Mouse (Mus musculus) limb, embryonic 10.5 days (tissue): ENCODE results near the gene Mybpc1. TPM values are rescaled to one million over a fixed set of nuclear protein-coding genes. Genes with fewer than 3 reads are reported as not detected.
A peak's percentile ranks its signal among the peaks of the same experiment; 100 is the strongest.
"Not testable (repeated sequence)": the region's sequence is repeated elsewhere in the genome, so short reads cannot be mapped to it uniquely, and the experiment has no call there.

ENCODE experiments used
- DNase-seq: peaks from one replicate; pipeline ENCODE4 v3.0.0-alpha.2; 2017; ENCODE audit warnings: low spot score
- H3K27ac ChIP-seq: fragments of 300-500 bp; sonication (generic); 2 replicates; pipeline ENCODE4 v1.5.1; 2016; ENCODE audit warnings: mild to moderate bottlenecking
- H3K27me3 ChIP-seq: fragments of 300-500 bp; sonication (generic); 2 replicates; pipeline ENCODE4 v1.6.1; 2016; ENCODE audit warnings: low read depth, mild to moderate bottlenecking; ENCODE audit not compliant: poor library complexity, severe bottlenecking
- H3K36me3 ChIP-seq: fragments of 300-500 bp; sonication (generic); 2 replicates; pipeline ENCODE4 v1.6.1; 2016; ENCODE audit warnings: mild to moderate bottlenecking, moderate library complexity
- H3K4me1 ChIP-seq: fragments of 300-500 bp; sonication (generic); 2 replicates; pipeline ENCODE4 v1.6.1; 2016
- H3K4me3 ChIP-seq: fragments of 300-500 bp; sonication (generic); 2 replicates; pipeline ENCODE4 v1.5.1; 2016; ENCODE audit warnings: mild to moderate bottlenecking, moderate library complexity
- H3K9me3 ChIP-seq: fragments of 300-500 bp; sonication (generic); replicated peaks from 2 replicates; pipeline ENCODE4 v1.6.1; 2016; ENCODE audit warnings: mild to moderate bottlenecking
- WGBS: fragments of 180-500 bp; shearing (Covaris S2); methylation state at CpG from one replicate; pipeline ENCODE4 v1.1.7; 2016; 5-methylcytosine and 5-hydroxymethylcytosine counted together
- polyA plus RNA-seq: library from polyadenylated mRNA; unstranded; fragments of >200 nt; fragmentation: Nextera tagmentation; extraction: Ambion mirVana; gene quantifications from 2 replicates; pipeline ENCODE4 v1.2.1, GENCODE M21; 2016

The Mybpc1 gene
- polyA plus RNA-seq, 1 experiment from 2014 or later = 8.0 TPM

DNA sequence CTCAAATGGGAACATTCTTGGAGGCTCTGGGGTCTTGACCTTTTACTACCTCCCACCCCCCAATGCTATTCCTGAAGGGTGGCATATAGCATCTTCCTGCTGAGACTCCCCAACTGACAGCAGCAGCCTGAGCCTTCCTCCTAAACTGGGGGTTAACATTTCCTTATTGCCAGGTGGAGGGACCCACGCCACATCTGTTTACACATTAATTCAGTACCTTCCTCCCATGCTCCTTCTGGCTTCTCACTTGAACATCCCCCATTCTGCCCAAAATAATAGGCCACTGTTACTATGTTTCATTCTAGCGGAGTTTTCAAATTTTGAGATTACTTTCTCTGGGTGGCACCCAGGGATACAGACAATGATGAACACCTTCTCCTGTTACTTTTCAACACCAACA, 80.9 kb downstream of the Mybpc1 start:
- DNase-seq = no peak
- Histone ChIP-seq H3K4me3 (no peak overlapping the region), H3K4me1 (no peaks in the 10 kb centered on the region), H3K27me3 (no peaks in the 10 kb centered on the region), H3K27ac (no peak overlapping the region), H3K36me3 (no peaks in the 10 kb centered on the region), H3K9me3 (no peaks in the 10 kb centered on the region)
- 76% methylated on average over 2 of the region's 2 CpGs for WGBS

DNA sequence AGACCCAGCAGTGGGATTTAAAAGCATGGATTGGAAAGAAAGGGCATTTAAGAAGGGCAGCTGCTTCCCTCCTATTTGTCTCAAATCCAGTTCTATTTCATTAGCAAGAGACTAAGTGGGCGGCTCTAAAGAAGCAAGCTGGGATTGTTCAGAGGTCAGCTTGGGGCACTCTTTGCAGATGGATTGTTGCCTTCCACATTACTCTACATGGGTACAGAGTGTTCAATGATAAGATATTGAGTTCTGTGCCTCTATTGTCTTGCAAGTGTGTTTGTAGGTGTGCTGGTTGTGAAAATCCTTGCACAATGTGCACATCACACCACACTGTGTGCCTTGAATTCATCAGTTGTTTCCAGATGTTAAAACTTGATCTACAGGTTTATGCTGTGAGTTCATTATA, 81.7 kb downstream of the Mybpc1 start:
- H3K4me3 ChIP-seq = no peak overlapping the region
- no peaks in the 10 kb centered on the region for H3K4me1 ChIP-seq
- H3K36me3 ChIP-seq = no peaks in the 10 kb centered on the region
- no peak overlapping the region for H3K27ac ChIP-seq
- no peak for DNase-seq
- WGBS = 88% methylated on average over 1 of the region's 1 CpGs
- H3K27me3 ChIP-seq = no peaks in the 10 kb centered on the region
- H3K9me3 ChIP-seq = no peaks in the 10 kb centered on the region

DNA sequence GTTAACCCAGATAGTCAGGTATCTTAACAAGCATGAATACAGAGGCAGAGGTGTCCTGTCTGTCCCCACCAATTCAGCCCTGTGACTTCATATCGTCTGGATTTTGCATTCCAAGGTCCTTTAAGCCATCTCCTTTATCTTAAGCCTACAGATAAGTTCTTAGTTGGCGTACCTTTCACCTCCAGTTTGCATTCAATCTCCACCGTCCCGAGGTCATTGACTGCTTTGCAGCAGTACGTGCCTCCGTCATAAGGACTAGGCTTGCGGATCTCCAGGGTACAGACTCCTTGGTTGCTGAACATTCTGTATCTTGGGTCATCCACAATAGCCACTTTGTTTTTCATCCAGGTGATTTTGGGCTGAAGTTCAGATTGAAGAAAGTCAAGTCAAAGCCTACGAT, 82.2 kb downstream of the Mybpc1 start:
- Histone ChIP-seq H3K27ac (no peak overlapping the region), H3K4me1 (no peaks in the 10 kb centered on the region), H3K27me3 (no peaks in the 10 kb centered on the region), H3K4me3 (no peak overlapping the region), H3K36me3 (no peaks in the 10 kb centered on the region), H3K9me3 (no peaks in the 10 kb centered on the region)
- 90% methylated on average over 8 of the region's 8 CpGs for WGBS
- no peak for DNase-seq

GRCm38 (mm10) chr10:88515049-88515448, 89.9 kb downstream of the Mybpc1 start:
- H3K4me1 ChIP-seq, H3K4me3 ChIP-seq, H3K36me3 ChIP-seq, H3K27ac ChIP-seq, H3K9me3 ChIP-seq, DNase-seq, H3K27me3 ChIP-seq: not testable (repeated sequence)
- 91% methylated on average over 7 of the region's 7 CpGs for WGBS

DNA sequence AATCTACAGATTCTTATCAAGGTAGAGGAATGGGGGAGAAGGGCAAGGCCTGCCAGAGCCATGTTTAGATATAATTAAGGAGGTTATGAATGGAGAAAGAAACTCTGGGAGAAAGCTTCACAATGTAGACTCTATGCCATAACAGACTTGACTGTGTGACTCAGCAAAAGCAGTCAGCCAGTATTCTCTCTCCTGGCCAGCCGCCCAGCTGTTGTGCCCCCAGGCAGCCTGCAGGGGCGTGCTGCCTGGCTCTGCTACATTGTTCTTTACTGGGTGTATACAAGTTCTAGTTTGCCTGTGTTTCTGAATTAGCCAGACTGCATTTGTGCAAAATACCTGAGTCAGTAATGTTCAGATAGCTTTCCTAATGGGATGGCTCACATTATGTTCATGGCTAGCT, 90.5 kb downstream of the Mybpc1 start:
- no peaks in the 10 kb centered on the region for H3K36me3 ChIP-seq
- WGBS = 73% methylated on average over 2 of the region's 2 CpGs
- no peaks in the 10 kb centered on the region for H3K27me3 ChIP-seq
- H3K27ac ChIP-seq = no peak overlapping the region
- no peaks in the 10 kb centered on the region for H3K9me3 ChIP-seq
- no peaks in the 10 kb centered on the region for H3K4me1 ChIP-seq
- no peak for DNase-seq
- no peak overlapping the region for H3K4me3 ChIP-seq

- H3K27me3 ChIP-seq = no peaks in the 10 kb centered on the region
- no peak for DNase-seq
- 77% methylated on average over 8 of the region's 8 CpGs for WGBS
- no peaks in the 10 kb centered on the region for H3K4me1 ChIP-seq
- no peaks in the 10 kb centered on the region for H3K36me3 ChIP-seq
- H3K9me3 ChIP-seq = no peaks in the 10 kb centered on the region
- no peak overlapping the region for H3K4me3 ChIP-seq
- H3K27ac ChIP-seq = no peak overlapping the region
Measured at GRCm38 (mm10) chr10:88513574-88514135, 91.3 kb downstream of the Mybpc1 start.

- Histone ChIP-seq H3K4me1 (no peaks in the 10 kb centered on the region), H3K36me3 (no peaks in the 10 kb centered on the region), H3K4me3 (no peak overlapping the region), H3K27me3 (no peaks in the 10 kb centered on the region), H3K27ac (no peak overlapping the region), H3K9me3 (no peaks in the 10 kb centered on the region)
- no peak for DNase-seq
- WGBS = 94% methylated on average over 9 of the region's 9 CpGs
Measured at GRCm38 (mm10) chr10:88511355-88511754, 93.6 kb downstream of the Mybpc1 start.

DNA sequence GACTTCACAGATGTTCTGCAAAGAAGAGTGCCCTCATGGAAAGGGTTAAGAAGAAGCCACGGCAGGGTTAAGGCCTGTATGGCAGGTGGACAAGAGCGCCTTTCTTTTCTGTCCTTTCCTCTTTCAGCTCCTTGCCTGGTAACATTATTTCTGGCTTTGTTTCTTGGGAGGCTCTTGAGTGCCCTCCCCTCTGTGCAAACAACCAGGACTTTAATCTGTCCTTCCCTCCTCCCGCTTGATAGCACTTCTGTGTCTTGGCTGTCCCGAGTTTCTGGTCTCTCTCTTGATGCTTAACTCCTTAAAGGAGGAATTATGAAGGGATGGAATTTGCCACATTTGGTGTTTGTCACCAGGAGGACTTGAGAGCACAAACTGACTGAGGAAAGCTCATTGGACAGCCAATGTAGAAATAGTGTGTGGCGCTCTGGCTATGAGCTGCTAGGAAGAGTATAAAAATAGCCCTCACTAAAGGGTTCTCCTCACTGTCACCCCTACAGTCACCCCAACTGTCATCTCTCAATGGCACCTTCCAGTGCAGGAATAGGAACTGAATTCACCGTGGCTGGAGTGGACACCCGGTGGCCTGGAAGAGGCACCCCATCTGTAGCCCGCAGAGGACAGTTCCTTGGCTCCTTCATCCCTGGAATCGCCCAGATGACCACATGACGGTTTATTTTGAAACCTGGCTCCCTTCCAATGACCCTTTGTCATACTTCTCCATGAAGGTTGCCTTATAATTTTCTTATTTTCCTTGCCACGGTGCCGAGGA, 94.3 kb downstream of the Mybpc1 start:
- Histone ChIP-seq H3K36me3 (no peaks in the 10 kb centered on the region), H3K9me3 (no peaks in the 10 kb centered on the region), H3K27ac (no peak overlapping the region), H3K4me3 (no peak overlapping the region), H3K27me3 (no peaks in the 10 kb centered on the region), H3K4me1 (0 out of 2 replicates have a peak, but pooled peaks cover under 1% of the 10 kb centered on the region)
- 86% methylated on average over 12 of the region's 12 CpGs for WGBS
- DNase-seq = no peak

DNA sequence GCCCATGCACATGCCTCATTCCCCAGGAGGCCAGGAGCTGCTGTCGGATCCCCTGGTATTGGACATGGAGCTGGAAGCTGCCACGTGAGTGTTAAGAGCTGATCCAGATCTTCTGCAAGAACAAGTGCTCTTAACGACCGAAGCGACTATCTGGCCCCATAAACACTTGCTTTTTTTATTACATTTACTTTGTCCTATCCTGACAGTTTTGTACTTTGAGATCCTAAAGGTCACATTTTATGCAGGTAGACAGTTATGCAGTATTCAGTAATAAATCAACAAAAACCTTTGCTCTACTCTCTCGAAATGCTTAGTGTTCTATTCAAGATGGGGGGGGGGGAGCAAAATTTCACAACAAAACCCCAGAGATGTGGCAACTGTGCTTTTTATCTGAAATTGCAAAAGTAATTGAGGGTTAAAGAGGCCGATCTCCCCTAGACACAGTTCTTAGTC, 97.2 kb downstream of the Mybpc1 start:
- DNase-seq = no peak
- Histone ChIP-seq H3K27me3 (no peaks in the 10 kb centered on the region), H3K36me3 (no peaks in the 10 kb centered on the region), H3K4me3 (no peak overlapping the region), H3K4me1 (peaks cover 17% of the 10 kb centered on the region), H3K9me3 (no peaks in the 10 kb centered on the region), H3K27ac (no peak overlapping the region)
- 72% methylated on average over 7 of the region's 7 CpGs for WGBS

DNA sequence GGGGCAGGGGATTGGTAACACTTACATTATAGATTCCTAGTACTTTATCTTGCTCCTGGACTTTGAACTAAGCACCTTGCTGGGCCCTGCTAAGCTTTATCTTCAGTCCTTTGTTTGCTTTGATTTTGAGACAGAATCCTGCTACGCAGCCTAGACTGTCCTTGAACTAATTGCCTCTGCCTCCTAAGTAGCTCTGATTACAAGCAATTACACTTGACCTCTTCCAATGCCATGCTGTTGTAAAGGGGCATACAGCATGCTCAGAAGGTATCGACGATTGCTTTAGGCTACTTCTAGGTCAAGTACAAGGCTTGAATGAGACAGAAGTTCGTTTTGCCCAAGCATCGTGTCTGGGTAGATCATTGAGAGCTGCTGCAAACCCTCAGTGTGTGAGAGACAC, 99.7 kb downstream of the Mybpc1 start:
- no peaks in the 10 kb centered on the region for H3K27me3 ChIP-seq

GRCm38 (mm10) chr10:88504481-88504880, 100.5 kb downstream of the Mybpc1 start:
- 61% methylated on average over 3 of the region's 3 CpGs for WGBS
- no peaks in the 10 kb centered on the region for H3K36me3 ChIP-seq
- H3K27me3 ChIP-seq = no peaks in the 10 kb centered on the region
- H3K27ac ChIP-seq = no peak overlapping the region
- H3K9me3 ChIP-seq = no peaks in the 10 kb centered on the region
- DNase-seq = no peak
- peak overlapping the region; percentile 75; the same call in 1 of the 2 replicates for H3K4me3 ChIP-seq
- H3K4me1 ChIP-seq = peaks cover 28% of the 10 kb centered on the region

More for the DNA sequence above, 99.7 kb downstream of the Mybpc1 start:
- Histone ChIP-seq H3K36me3 (no peaks in the 10 kb centered on the region), H3K4me3 (no peak overlapping the region), H3K27ac (no peak overlapping the region), H3K4me1 (peaks cover 28% of the 10 kb centered on the region), H3K9me3 (no peaks in the 10 kb centered on the region)
- no peak for DNase-seq
- 55% methylated on average over 5 of the region's 5 CpGs for WGBS

- Histone ChIP-seq H3K9me3 (no peaks in the 10 kb centered on the region), H3K4me1 (peaks cover 28% of the 10 kb centered on the region), H3K27ac (peak within 1 kb of the TSS; percentile 92), H3K4me3 (peak within 1 kb of the TSS; percentile 75), H3K36me3 (0 out of 2 replicates have a peak, but pooled peaks cover 2% of the 10 kb centered on the region), H3K27me3 (no peaks in the 10 kb centered on the region)
- WGBS = 1% methylated on average over 62 of the region's 80 CpGs
- peak; percentile 97 for DNase-seq
Measured at GRCm38 (mm10) chr10:88503421-88504314, 101.3 kb downstream of the Mybpc1 start, which contains the start of gene Chpt1. Gene Chpt1, minus strand, starts transcription at chr10:88504073.

- peak overlapping the region; percentile 92 for H3K27ac ChIP-seq
- peaks cover 28% of the 10 kb centered on the region for H3K4me1 ChIP-seq
- no peak for DNase-seq
- H3K9me3 ChIP-seq = no peaks in the 10 kb centered on the region
- peak overlapping the region; percentile 75 for H3K4me3 ChIP-seq
- no peaks in the 10 kb centered on the region for H3K27me3 ChIP-seq
- H3K36me3 ChIP-seq = 0 out of 2 replicates have a peak, but pooled peaks cover 2% of the 10 kb centered on the region
- WGBS = 55% methylated on average over 4 of the region's 4 CpGs
Measured at GRCm38 (mm10) chr10:88502919-88503318, 102.0 kb downstream of the Mybpc1 start.
